Mouse (Mus musculus) adrenal gland, adult 18-20 months (tissue): ENCODE measurements at regions not wholly inside any gene's neighbourhood (a gene's known extent, or its start where the extent isn't known, plus 50 kb on each side); places are given as distances from the start of the nearest gene placed in this dataset.
A peak's percentile ranks its signal among the peaks of the same experiment; 100 is the strongest.

ENCODE experiments used
- DNase-seq, 2 experiments: peaks; one replicate each; pipeline ENCODE4 v3.0.0; 2021 to 2022; ENCODE audit warnings: low spot score in 2 of 2

DNA sequence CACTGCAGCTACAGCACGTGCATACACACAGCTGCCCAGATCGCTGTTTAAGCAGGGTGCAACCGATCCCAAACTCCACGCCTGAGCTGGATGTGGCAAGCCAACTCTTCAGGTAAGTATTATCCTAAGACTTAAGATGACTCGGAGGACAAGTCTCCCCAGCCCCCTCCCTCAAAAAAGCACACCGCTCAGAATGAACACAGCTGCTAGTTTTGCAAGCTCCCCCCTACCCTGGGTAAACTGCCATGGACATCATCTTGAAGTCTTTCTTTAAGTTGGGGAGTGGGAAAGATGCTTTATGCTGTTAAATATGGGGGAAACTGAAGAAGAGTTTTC, 448.1 kb downstream of the Cd83 start:
- no peak for DNase-seq

DNA sequence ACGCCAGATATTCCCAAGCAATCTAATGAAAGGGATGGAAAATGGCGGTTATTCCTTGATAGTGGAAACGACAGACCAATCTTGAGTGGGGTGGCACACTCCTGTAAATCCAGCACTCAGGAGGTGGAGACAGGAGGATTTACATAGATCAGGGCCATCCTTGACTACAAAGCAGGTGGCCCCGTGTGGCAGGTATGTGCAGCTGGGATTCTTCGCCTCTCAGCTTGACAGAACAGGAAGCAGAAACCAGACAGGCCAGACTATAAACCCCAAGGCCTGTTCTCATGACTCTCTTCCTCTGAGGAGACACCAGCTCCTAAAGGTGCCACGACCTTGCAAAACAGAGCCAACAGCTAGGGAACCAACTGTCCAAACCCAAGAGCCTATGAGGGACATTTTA, 449.7 kb downstream of the Cd83 start:
- no peak for DNase-seq

DNA sequence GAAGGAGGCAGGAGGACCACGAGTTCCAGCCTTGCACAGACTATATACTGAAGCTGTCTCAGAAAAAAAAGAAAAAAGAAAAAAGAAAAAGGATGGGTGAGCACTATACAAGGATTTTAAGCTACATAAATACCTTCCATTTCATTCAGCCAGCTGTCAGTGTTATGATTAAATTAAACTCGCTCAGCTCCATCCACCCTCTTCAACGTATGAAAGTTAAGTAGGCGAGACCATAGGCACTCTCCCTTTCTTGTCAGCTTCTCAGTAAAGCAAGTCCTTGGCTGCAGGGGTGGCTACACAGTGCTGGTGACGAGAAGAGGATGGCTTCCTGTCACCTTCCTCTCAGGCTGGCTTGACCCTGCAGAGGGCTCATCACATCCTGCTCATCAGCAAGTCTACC, 450.7 kb downstream of the Cd83 start:
- no peak for DNase-seq

DNA sequence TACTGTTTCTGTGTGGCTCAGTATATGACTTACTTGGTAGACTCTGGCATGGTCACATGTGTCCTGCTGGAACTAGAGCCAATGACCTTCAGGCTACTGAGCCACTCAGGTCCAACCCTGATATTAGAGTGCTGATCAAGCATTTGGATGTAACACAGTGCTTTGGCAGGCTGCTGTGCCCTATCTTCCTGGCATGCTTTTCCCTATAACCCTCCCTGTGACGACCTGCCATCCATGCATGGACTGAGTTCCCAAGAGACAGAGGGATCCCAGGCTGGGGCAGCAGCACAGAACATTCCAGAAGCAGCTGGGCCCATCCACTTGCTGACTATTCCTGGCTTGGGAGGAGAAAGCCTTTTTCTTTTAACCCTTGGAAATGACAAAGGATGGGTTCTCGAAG, 451.4 kb downstream of the Cd83 start:
- no peak for DNase-seq

DNA sequence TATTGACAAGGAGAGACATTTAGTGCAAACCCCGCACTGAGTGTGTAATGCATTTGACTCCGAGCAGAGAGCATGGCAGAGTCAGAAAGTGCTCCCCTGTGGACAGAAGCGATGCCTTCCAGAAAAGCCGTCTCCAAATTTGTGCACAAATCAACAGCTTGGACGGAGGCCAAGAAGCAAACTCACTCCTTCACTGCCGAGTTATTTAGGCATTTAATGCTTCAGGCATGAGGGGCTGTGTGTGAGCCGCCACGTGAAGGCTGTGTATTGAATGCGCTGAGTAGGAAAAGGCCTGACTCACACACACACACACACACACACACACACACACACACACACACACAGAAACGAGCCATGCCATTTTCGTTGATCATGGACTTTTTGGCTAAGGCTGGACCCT, 453.7 kb downstream of the Cd83 start:
- peak; percentile 20 to 29 for DNase-seq

DNA sequence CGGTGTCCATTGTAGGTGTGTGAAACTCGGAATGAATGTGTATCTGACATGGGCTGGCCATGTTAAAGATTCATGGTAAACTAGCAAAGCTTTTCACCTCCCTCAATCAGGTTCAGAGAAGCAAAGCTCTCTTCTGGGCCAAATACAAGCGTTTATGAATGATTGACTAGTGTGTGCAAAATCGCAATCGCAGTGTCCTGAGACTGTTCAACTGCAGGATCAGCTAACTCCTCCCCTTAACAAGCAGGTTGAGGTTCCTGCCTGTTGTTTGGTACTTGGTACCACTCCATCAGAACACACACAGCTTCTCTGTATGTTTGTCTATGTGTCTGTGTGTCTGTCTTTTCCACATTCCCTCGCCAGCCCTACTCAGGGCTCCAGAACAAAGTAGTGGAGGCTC, 458.6 kb downstream of the Cd83 start:
- no peak for DNase-seq

DNA sequence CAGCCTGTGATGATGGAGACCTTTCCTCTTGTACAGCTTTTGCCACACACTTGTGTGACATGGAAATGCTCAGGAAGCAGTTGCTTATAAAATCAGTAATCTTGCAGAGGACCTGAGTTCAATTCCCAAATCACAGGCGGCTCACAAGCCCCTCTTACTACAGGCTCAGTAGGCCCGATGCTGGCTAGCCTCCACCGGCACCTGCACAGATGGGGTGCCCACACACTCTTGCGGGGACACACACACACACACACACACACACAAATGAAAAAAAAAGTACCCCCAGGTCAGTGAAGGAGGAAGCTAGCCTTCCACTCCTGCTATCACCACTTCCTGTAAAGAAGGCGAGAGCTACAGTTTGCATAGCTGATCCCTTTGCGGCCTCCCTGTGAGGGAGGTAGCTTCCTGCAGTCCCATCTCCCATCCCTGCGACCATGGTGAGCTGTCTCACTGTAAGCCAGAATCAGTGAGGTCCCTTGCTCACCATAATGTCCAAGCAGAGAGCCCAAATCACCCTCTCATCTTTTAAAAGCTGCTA, 462.2 kb downstream of the Cd83 start:
- no peak for DNase-seq

DNA sequence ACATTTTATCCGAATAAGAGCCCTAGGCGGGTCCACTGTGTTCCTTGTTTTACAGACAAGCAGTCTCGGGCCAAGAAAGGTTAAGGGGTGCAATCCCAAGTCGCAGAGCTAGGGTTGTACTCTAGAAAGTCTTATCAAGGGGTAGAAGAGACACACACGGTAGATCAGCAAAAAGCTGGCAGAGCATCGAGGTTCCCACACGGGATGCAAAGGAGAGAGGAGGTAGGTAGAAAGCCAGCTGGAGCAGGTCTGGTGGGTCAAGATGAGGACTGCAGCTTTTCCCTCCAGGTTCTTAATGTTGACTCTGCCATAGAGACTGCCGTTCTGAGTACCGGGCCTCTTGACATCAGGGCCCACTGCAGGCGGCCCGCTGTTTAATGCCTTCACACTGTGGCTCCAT, 463.3 kb downstream of the Cd83 start:
- no peak for DNase-seq

DNA sequence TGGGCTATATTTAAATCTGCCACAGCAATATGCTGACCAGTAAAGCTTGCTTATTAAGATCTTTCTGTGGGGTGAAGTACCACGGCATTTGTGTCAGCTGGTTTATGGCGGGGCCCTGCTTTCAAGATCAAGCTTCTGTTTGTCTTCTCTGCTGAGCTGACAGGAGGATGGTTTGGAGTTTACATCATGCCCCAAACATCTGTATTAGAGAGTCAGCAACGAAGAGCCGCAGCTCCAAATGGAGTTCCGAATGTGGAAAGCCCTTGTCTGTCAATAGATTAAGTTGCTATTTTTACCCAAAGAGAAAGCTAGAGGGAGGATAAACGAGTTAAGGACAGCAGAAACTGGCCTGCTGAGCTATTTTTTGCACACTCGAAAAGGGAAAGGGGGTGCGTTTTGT, 463.8 kb downstream of the Cd83 start:
- DNase-seq, result no peak

DNA sequence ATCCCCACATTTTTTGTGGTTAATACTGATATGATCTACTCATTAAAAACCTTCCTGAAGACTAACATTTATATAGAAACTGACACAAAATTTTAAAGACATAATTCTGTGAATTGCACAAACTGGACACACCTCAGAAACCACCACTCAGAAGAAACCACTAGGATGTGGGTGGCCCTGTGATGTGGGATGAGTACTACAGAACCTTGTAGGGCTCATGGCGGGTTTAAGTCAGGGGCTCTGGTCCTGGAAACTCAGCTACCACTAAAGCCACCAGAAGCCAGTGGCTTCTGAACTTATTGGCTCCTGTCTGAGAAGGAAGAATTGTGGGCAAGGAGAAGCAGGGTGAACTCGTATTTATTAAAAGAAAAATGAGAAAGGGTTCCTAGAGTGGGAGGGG, 464.5 kb downstream of the Cd83 start:
- no peak for DNase-seq

DNA sequence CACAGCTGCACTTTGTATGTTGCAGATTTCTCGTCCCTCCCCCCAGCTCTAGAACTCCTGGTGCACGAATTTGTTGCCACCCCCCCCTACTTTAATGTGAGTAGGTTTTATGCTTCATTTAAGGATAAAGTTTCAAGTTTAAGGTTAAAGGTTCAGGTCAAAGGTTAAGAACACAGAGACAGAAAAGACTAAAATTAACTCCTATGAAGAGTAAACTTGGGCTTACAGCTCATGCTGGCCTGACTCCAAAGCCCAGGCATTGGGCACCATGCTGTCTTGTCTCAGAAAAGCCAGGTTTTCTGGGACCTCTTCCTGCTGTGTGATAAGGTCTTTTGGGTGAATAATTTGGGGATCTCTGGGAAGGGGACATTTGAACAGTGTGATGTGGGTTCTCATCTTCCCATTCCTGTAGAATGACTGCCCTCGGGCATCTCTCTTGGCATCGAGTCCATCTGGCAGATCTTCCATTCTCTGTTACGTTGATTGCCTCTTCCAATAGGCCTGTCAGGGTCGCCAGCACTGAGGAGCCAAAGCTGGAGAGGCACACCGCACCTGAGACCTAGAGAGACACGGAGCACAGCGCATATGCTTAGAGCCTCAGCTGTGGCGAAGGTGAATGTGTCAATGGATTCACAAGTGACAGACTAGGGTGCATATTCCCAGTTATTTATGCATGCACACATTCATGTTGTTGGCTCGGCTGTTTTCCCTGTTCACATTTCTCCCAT, 466.1 kb downstream of the Cd83 start:
- DNase-seq, result no peak

DNA sequence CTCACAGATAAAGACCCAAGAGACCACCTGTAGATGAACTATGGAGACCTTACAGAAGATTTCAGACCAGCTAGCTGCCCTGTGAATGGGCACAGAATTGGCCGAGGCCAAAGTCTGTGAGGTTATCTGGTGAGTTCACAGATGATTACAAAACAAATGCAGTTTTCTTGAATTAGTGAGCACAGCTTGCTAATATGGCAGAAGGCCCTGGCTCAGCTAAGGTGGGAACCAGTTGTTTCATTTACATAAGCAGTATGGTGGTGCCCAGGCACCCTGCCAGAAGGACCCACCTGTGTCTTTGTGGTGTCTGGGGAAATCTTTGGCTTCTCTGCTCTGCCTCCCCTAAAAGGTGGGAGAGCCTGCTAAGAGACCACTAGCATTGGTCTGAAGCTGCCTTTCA, 466.9 kb downstream of the Cd83 start:
- DNase-seq, result no peak

DNA sequence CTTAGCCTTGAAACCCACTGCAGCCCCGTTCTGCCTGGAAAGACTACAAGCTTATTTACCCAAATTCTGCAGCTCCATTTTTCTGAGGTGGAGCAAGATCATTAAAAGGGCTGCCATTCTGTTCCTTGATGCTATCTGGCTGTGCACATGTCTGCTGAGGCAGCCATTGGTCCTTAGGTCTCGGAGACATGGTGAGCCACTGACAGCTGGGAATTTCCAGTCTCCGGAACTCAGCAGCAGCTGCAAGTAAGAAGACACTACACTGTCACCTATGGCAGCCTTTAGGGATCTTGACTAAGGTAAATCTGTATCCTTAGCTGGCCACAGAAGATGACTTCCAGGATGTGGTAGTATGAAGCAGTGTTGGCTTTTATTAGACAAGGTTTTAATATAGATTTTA, 467.9 kb downstream of the Cd83 start:
- no peak for DNase-seq

DNA sequence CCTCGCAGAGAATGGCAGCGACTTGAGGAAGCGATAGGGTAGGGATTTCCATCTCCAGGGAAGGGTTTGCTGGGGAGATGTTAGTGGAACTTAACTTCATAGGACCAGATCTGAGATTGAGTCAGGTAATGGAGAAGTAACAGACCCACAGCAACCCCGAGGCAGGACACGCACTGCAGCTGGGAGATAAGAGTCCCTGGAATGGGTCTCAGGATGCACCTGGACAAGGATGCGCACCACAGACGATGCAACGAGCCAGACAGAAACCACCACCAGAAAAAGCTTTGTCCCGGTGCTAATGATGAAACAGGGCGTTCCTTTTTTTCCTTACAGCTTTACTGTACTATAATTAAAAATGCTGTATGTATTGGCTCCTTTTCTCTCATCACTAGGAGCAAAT, 470.9 kb upstream of the Jarid2 start:
- no peak for DNase-seq

DNA sequence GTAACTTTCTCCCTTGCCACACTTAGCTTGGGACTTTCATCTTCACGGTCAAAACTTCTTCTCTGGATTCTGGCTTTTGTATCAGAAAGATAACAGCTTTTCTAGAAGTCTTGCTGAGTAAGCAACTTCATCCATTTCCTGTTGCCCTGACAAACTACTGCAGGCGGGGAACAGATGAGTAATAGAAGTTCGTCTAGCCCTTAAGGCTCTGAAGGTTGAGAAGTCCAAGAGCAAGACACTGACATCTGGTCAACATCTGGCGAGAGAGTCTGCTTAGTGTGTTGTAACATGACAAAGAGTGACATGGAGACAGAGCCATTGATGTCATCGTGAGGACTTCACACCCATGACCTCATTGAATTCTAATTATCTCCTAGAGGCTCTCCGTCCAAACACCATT, 469.2 kb upstream of the Jarid2 start:
- no peak for DNase-seq

DNA sequence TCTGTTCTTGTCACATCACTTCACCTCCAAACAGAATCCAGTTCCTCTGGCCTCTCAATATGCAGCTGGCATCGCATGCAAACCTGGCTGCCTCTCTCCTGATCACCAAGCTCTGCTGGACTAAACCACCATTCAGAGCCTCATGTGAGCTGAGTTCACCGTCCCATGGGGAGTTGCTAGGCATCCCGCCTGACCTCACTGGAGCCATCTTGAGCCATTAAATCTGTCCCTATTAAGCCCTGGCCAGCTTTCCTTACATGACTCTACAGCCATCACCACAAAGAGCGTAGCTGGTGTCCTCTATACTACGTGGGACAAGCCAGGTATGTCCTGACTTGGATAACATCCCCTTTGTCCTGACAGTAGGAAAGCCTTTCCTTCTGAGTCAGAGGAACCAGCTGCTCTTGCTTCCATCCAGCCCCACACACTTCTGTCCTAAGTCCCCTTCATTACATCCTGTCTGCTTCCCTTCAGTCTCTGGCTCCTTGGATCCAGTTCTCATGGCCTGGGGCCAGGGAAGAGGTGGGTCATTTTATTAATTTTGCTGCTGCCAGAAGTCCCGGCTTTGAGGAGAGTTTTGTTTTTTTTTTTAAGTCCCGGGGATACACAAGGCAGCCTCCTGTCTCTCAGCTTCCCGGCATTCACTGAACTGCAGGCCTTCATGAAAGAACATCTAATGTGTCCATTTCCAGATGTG, 468.5 kb upstream of the Jarid2 start:
- no peak for DNase-seq

DNA sequence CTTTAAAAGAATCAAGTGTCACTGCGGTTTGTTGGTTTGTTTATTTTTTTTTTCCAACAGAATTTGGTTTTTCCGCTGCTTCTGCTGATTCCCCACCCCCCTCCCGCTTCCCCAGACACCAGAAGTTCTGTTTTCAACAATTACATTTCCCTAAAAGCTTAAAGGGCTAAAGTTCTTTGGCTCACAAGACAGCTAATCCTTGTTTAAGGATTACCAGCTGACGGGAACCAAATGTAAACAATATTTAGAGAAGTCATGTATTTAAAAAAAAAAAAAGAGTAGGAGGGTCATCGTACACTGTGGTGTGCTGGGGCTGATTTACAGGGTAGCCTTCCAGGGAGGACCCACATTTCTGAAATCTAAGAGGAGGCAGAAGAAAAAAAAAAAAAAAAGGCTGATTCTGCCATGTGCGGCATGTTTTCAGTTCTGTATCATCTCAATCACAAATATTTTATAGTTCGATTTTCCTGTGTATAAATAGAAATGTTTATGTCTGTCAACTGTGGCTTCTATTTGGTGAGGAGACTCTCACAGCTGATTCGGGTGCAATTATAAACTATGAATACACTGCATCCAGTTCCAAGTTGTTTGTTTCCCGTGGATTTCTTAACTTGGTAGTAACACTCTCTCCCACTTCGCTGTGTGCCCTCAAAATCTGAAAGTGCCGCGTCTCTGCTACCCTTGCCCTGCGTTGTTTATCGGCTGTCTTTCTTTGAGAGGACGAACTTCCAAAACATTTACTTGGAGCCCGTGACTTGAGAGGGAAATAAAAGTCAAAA, 456.3 kb upstream of the Jarid2 start:
- DNase-seq, result no peak

DNA sequence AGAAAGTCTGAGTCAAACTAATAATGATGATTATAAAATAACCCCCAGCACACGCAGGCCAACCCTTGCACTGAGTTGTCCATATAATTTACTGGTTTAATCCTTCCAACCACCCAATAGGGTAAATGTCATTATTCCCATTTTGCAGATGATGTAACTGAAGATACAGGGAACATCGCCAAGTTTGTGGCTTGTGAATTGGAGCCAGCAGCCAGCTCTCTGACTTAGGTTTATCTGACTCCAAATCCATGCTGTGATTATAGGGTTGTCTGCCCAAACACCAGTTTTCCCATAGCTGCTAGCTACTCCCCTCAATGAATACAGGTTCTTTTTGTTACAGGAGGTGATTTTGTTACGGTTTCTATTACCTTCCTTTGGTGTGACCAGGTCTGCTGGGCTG, 451.3 kb upstream of the Jarid2 start:
- no peak for DNase-seq

DNA sequence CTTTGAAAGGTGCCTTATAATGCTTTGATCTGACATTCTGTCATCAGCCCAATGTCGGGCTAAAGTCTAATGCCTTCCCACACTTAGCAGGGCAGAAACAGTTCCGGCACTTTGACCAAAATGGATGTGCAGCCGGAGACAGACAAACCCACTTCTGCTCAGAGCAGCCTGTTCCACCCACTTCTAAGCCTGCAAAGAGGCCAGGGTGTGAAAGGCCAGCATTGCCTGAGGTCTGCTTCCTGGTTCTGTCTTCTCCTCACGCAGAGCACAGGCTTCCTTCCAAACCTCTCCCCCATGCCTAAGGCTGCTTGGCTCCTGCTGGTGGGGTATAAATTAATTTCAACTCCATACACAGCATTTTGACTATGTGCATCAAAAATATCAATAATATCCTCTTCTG, 450.2 kb upstream of the Jarid2 start:
- no peak for DNase-seq

DNA sequence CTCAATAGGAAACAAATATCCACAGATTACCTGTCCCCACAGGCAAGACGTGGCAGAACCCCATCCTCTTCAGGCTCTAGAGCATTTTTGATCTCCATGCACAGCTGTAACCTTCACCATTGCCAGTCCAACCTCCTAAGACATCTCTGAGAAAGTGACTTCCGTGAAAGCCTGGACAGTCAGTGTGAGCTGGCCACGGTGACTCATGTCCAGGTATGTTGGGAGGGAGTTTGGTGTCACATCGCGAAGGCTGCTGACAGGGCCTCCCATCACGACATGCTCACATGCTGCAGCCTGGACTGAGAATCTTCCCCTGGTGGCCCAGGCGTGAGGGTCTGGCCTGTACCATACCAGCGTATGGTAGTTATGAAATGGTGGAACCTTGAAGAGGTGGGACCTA, 449.0 kb upstream of the Jarid2 start:
- DNase-seq, result no peak

DNA sequence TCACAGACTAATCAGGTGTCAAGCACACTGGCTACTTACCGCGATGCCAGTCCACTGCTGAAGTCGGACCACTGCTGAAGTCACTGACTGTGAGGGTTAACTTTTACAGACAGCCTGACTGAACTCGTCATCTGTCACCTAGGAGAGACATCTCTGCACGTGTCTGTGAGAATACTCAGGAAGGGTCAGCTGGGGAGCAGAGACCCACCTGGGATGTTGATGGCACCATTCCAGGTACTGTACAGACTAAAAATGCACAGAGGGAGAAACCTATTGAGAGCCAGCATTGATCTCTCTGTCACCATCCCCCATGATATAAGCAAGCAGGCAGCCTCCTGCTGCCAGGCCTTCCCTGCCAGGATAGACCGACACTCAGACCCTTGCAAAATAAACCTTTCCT, 447.5 kb upstream of the Jarid2 start:
- no peak for DNase-seq

DNA sequence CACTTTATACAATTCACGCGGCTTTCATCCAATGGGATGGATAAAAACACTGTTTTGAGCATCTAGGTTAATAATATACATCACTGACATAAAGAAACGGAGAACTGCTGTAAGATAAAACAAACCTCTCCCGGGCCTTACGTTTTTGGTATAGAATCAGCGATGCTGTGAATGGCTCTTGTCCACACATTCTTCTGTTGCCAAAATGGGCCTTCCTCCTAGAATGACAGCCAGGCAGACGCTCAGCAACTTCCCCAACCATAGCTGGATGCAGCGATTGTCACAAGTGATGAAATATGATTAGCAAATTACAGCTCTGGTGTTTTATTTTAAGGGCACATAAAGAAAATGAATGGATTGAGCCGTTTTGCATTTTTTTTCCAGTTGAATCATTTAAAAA, 447.0 kb upstream of the Jarid2 start:
- no peak for DNase-seq
